19 mouse cellular contexts compared by ENCODE assay signal in the genomic region with DNA sequence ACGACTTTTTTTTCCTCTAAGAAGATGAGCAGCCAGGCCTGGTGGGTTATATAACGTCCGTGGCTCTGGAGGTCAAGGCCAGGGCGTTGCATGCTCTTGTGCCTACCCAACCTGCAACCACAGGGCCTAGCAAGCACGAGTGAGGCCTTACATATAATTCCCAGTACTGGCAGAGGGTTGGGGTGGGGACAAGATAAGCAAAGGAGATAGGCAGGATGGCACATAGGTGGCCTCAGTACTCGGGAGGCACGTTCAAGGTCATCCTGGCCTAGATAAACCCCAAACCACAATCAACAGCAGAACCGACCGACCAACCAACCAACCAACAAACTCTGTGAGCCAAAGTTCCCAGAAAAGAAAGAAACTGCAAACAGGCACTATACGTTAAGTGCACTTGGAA. TPM values are rescaled to one million over a fixed set of nuclear protein-coding genes. Genes with fewer than 3 reads are reported as not detected.
"Had no signal": no experiment of that assay in that cellular context is flagged by ENCODE, and none has a peak within 500 bp of the region (broad histone marks: within the 10 kb centered on the region; RNA-seq: fewer than 3 reads in every experiment).

No protein-coding gene starts in this region.

- DNase-seq: kidney, adult 11 months; kidney, postnatal 10 days; kidney, postnatal 4 days; lung, adult 2 months; lung, postnatal 36 days; right cerebral cortex, adult 18-20 months; right cerebral cortex, postnatal 25 days; thymus, postnatal 4 days had no signal

- H3K27ac ChIP-seq: layer of hippocampus, adult 2 months; limb, embryonic 10.5 days; midbrain, embryonic 15.5 days; neural tube, embryonic 12.5 days had no signal

- H3K4me2 ChIP-seq: midbrain, embryonic 11.5 days; midbrain, embryonic 15.5 days; neural tube, embryonic 12.5 days had no signal

- ATAC-seq: lung, postnatal 0 days; midbrain, embryonic 15.5 days had no signal

- H3K4me3 ChIP-seq: layer of hippocampus, adult 2 months; limb, embryonic 10.5 days; midbrain, embryonic 15.5 days; neural tube, embryonic 12.5 days had no signal

- H3K9me3 ChIP-seq: limb, embryonic 10.5 days; midbrain, embryonic 15.5 days; neural tube, embryonic 12.5 days had no signal

- H3K36me3 ChIP-seq: limb, embryonic 10.5 days; midbrain, embryonic 15.5 days; neural tube, embryonic 12.5 days had no signal

- H3K9ac ChIP-seq: midbrain, embryonic 15.5 days; neural tube, embryonic 12.5 days had no signal

- H3K27me3 ChIP-seq: midbrain, embryonic 15.5 days had no signal

RNA-seq across cellular contexts. Expression of a gene that starts 13.1 kb away (rescaled TPM):
- total RNA-seq: megakaryocyte, adult 5-6 weeks; monocyte, adult 5-6 weeks had no signal
- polyA plus RNA-seq: kidney, embryonic 14.5 days; lung, adult 2 months; lung, postnatal 0 days; small intestine, adult 2 months; stomach, embryonic 16.5 days had no signal
